Mouse (Mus musculus) megakaryocyte, embryonic 14.5 days (primary cell): ENCODE results near the gene Frmd5.

Source experiments
- FLI1 ChIP-seq: IDR thresholded peaks from 2 replicates; pipeline ENCODE4 v1.6.1; 2012; ENCODE audit warnings: low read length, inconsistent platforms, mixed read lengths
- GATA1 ChIP-seq: IDR thresholded peaks from 3 replicates; pipeline ENCODE4 v1.6.1; 2012; ENCODE audit warnings: mixed read lengths, low read length, inconsistent platforms, borderline replicate concordance

- TF ChIP-seq GATA1 (no peak), FLI1 (no peak)
These were observed 204.5 kb downstream of the Frmd5 start for GRCm38 (mm10) chr2:121602397-121602796.
